Mouse (Mus musculus) embryonic facial prominence, embryonic 11.5 days (tissue): Measurements from ENCODE around the gene Cyp4f37. TPM values are rescaled to one million over a fixed set of nuclear protein-coding genes. Genes with fewer than 3 reads are reported as not detected.
"Not testable (repeated sequence)": the region's sequence is repeated elsewhere in the genome, so short reads cannot be mapped to it uniquely, and the experiment has no call there.

Experiments
- ATAC-seq: fragments of 200-750 bp; cut with Nextera tagmentation; replicated peaks from 2 replicates; pipeline ENCODE4 v1.8.0; 2017; ENCODE audit warnings: low read depth; ENCODE audit not compliant: insufficient number of reproducible peaks, low FRiP score, low TSS enrichment
- DNase-seq: peaks from one replicate; pipeline ENCODE4 v3.0.0-alpha.2; 2015; ENCODE audit warnings: low spot score
- H3K27ac ChIP-seq: fragments of 300-500 bp; sonication (generic); replicated peaks from 2 replicates; pipeline ENCODE4 v1.5.1; 2014; ENCODE audit warnings: mild to moderate bottlenecking, low read depth, low read length, control low read depth
- H3K27me3 ChIP-seq: fragments of 300-500 bp; sonication (generic); 2 replicates; pipeline ENCODE4 v1.6.1; 2014; ENCODE audit warnings: mild to moderate bottlenecking, low read length, moderate library complexity, mixed read lengths; ENCODE audit not compliant: control insufficient read depth, insufficient read depth
- H3K36me3 ChIP-seq: fragments of 300-500 bp; sonication (generic); replicated peaks from 2 replicates; pipeline ENCODE4 v1.6.1; 2014; ENCODE audit warnings: low read depth, mild to moderate bottlenecking, low read length, moderate library complexity, mixed read lengths; ENCODE audit not compliant: control insufficient read depth, insufficient read depth
- H3K4me1 ChIP-seq: fragments of 300-500 bp; sonication (generic); 2 replicates; pipeline ENCODE4 v1.6.1; 2014; ENCODE audit warnings: low read length, mixed read lengths; ENCODE audit not compliant: control insufficient read depth, insufficient read depth
- H3K4me2 ChIP-seq: fragments of 300-500 bp; sonication (generic); 2 replicates; pipeline ENCODE4 v1.6.1; 2014; ENCODE audit warnings: low read depth, mild to moderate bottlenecking, control low read depth, low read length, moderate library complexity
- H3K4me3 ChIP-seq: fragments of 300-500 bp; sonication (generic); 2 replicates; pipeline ENCODE4 v1.5.1; 2014; ENCODE audit warnings: low read depth, low read length, control low read depth
- H3K9ac ChIP-seq: fragments of 300-500 bp; sonication (generic); replicated peaks from 2 replicates; pipeline ENCODE4 v1.6.1; 2014; ENCODE audit warnings: mild to moderate bottlenecking, control low read depth, low read length
- H3K9me3 ChIP-seq: fragments of 300-500 bp; sonication (generic); replicated peaks from 2 replicates; pipeline ENCODE4 v1.6.1; 2016; ENCODE audit warnings: mild to moderate bottlenecking, low read length, inconsistent platforms, mixed read lengths; ENCODE audit not compliant: control insufficient read depth
- WGBS: fragments of 180-500 bp; shearing (Covaris S2); extraction: QIAGEN DNeasy Blood & Tissue Kit; methylation state at CpG from one replicate; pipeline ENCODE4 v1.1.7; 2014; 5-methylcytosine and 5-hydroxymethylcytosine counted together
- polyA plus RNA-seq: library from polyadenylated mRNA; unstranded; fragments of >200 nt; fragmentation: Nextera tagmentation; extraction: Ambion mirVana; gene quantifications from 2 replicates; pipeline ENCODE4 v1.2.1, GENCODE M21; 2014

Cyp4f37 gene
- not detected in 2 replicates for polyA plus RNA-seq

GRCm38 (mm10) chr17:32621018-32621417 is at the start of gene Cyp4f37:
Gene Cyp4f37, plus strand, starts transcription at chr17:32621309.
- DNase-seq, H3K4me3 ChIP-seq, H3K27ac ChIP-seq, H3K27me3 ChIP-seq, ATAC-seq, H3K4me1 ChIP-seq, H3K9me3 ChIP-seq, H3K36me3 ChIP-seq, H3K9ac ChIP-seq, H3K4me2 ChIP-seq: not testable (repeated sequence)
- WGBS, result 65% methylated on average over 4 of the region's 4 CpGs

- WGBS, result 80% methylated on average over 2 of the region's 2 CpGs
- not testable (repeated sequence) for H3K4me2 ChIP-seq, DNase-seq, H3K27ac ChIP-seq, H3K4me3 ChIP-seq, H3K36me3 ChIP-seq, H3K27me3 ChIP-seq, H3K4me1 ChIP-seq, H3K9ac ChIP-seq, ATAC-seq, H3K9me3 ChIP-seq
Measured at GRCm38 (mm10) chr17:32573286-32573685, 47.8 kb upstream of the Cyp4f37 start.

GRCm38 (mm10) chr17:32577496-32578186 is 43.5 kb upstream of the Cyp4f37 start:
- H3K4me3 ChIP-seq, result no peak overlapping the region
- no peaks in the 10 kb centered on the region for H3K9me3 ChIP-seq
- DNase-seq, result no peak
- no peaks in the 10 kb centered on the region for H3K36me3 ChIP-seq
- no peak overlapping the region for H3K4me2 ChIP-seq
- H3K27me3 ChIP-seq, result no peaks in the 10 kb centered on the region
- ATAC-seq, result no peak
- H3K27ac ChIP-seq, result no peak overlapping the region
- H3K4me1 ChIP-seq, result no peaks in the 10 kb centered on the region
- WGBS, result 58% methylated on average over 7 of the region's 7 CpGs
- no peak overlapping the region for H3K9ac ChIP-seq

- Histone ChIP-seq H3K4me3 (no peak overlapping the region), H3K27ac (no peak overlapping the region), H3K9ac (no peak overlapping the region), H3K4me2 (no peak overlapping the region), H3K9me3 (no peaks in the 10 kb centered on the region; the same call in 1 of the 2 replicates), H3K27me3 (no peaks in the 10 kb centered on the region), H3K4me1 (no peaks in the 10 kb centered on the region), H3K36me3 (no peaks in the 10 kb centered on the region)
- 90% methylated on average over 18 of the region's 18 CpGs for WGBS
- DNase-seq (no peak), ATAC-seq (no peak)
Measured at GRCm38 (mm10) chr17:32596494-32596893, 24.6 kb upstream of the Cyp4f37 start.

- no peak overlapping the region for H3K9ac ChIP-seq
- ATAC-seq, result no peak
- 77% methylated on average over 1 of the region's 1 CpGs for WGBS
- no peak for DNase-seq
- no peak overlapping the region for H3K27ac ChIP-seq
- no peaks in the 10 kb centered on the region for H3K27me3 ChIP-seq
- H3K4me2 ChIP-seq, result no peak overlapping the region
- no peaks in the 10 kb centered on the region for H3K9me3 ChIP-seq
- no peaks in the 10 kb centered on the region for H3K4me1 ChIP-seq
- H3K4me3 ChIP-seq, result no peak overlapping the region
- no peaks in the 10 kb centered on the region for H3K36me3 ChIP-seq
Measured at GRCm38 (mm10) chr17:32608055-32608454, 13.1 kb upstream of the Cyp4f37 start.

GRCm38 (mm10) chr17:32610231-32610630 is 10.9 kb upstream of the Cyp4f37 start:
- not testable (repeated sequence) for H3K27me3 ChIP-seq, H3K36me3 ChIP-seq, H3K27ac ChIP-seq, H3K9ac ChIP-seq, H3K4me1 ChIP-seq, H3K4me3 ChIP-seq, H3K4me2 ChIP-seq, ATAC-seq, DNase-seq, H3K9me3 ChIP-seq
- WGBS, result 79% methylated on average over 3 of the region's 3 CpGs

GRCm38 (mm10) chr17:32610896-32611295 is 10.2 kb upstream of the Cyp4f37 start:
- Histone ChIP-seq H3K9ac (no peak overlapping the region), H3K9me3 (no peaks in the 10 kb centered on the region), H3K4me1 (no peaks in the 10 kb centered on the region), H3K4me2 (no peak overlapping the region), H3K36me3 (no peaks in the 10 kb centered on the region), H3K27ac (no peak overlapping the region), H3K27me3 (no peaks in the 10 kb centered on the region), H3K4me3 (no peak overlapping the region)
- 89% methylated on average over 3 of the region's 3 CpGs for WGBS
- ATAC-seq (no peak), DNase-seq (no peak)

GRCm38 (mm10) chr17:32612417-32612816 is 8.7 kb upstream of the Cyp4f37 start:
- H3K36me3 ChIP-seq, result no peaks in the 10 kb centered on the region
- no peak for ATAC-seq
- no peak overlapping the region for H3K27ac ChIP-seq
- H3K9me3 ChIP-seq, result no peaks in the 10 kb centered on the region
- DNase-seq, result no peak
- H3K9ac ChIP-seq, result no peak overlapping the region
- no peak overlapping the region for H3K4me2 ChIP-seq
- no peaks in the 10 kb centered on the region for H3K27me3 ChIP-seq
- H3K4me1 ChIP-seq, result no peaks in the 10 kb centered on the region
- H3K4me3 ChIP-seq, result no peak overlapping the region
- WGBS, result 66% methylated on average over 3 of the region's 3 CpGs
